Mouse (Mus musculus): ENCODE data around the gene Slc6a2. TPM values are rescaled to one million over a fixed set of nuclear protein-coding genes. Genes with fewer than 3 reads are reported as not detected.

Gene Slc6a2
- polyA plus RNA-seq, 1 experiment from 2014 or later = 0.04 TPM

- Histone ChIP-seq H3K4me2 (ENCODE audit: low read length) (no peak overlapping the region), H3K4me1 (replicated peaks; ENCODE audit: control insufficient read depth, insufficient read depth, low read length) (no peaks in the 10 kb centered on the region), H3K27me3 (replicated peaks; ENCODE audit: control insufficient read depth, insufficient read depth, low read length) (no peaks in the 10 kb centered on the region), H3K36me3 (ENCODE audit: control insufficient read depth, insufficient read depth, low read length) (no peaks in the 10 kb centered on the region), H3K27ac (ENCODE audit: low read depth) (no peak overlapping the region), H3K4me3 (ENCODE audit: low read depth, low read length) (no peak overlapping the region), H3K9me3 (ENCODE audit: control insufficient read depth, low read length) (no peaks in the 10 kb centered on the region), H3K9ac (ENCODE audit: low read length) (no peak overlapping the region)
- 77% methylated on average over 4 of the region's 4 CpGs for WGBS
- ATAC-seq (replicated peaks; ENCODE audit: low FRiP score, low TSS enrichment, low read depth) = no peak
- DNase-seq (ENCODE audit: low spot score) = no peak
Observed at GRCm38 (mm10) chr8:93040776-93041567, 81.1 kb downstream of the Slc6a2 start.

DNA sequence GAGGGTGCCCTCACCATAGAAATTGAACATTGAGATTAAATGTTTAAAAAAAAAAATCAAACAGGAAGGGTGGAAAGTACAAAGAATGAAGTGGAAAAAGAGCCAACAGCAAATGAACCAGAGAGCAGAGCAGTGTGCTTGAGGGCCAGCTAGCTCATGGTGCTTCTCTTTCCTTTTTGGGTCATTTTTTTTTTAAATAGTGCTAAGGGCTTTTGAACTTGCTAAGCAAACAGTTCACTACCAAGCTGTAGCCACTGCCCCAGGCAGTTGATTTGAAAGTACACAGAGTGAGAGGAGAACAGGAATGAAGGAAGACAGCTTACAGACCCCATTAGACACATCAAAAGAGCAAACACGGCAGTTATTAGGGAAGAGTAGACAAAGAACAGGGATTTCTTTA, 83.2 kb downstream of the Slc6a2 start:
- DNase-seq (ENCODE audit: low spot score) = no peak

DNA sequence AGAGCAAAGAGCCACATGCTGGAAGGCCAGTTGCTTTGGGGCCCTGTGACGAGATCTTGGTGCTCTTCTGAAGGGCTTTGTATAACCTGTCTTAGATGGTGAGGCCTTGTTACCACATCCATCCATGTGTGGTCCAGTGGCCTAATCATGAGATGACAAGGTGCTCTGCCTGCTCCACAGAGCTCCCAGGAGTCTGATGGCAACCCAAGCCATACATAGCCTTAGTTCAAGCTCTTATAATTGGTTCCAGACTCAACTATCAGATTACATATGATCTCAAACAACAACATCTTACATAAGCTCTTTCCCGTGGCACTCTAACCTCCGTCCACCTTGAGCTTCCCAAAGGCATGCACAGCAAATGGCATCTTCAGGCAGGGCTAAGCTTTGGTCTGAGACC, 88.2 kb downstream of the Slc6a2 start, which contains the start of gene Ces1a:
Gene Ces1a (minus strand): TSS at position 101 of the 400 bp plus-strand sequence.
- H3K4me3 ChIP-seq (ENCODE audit: low read depth, low read length) = no peak within 1 kb of the TSS
- H3K4me1 ChIP-seq (replicated peaks; ENCODE audit: control insufficient read depth, insufficient read depth, low read length) = no peaks in the 10 kb centered on the region
- WGBS = 79% methylated on average over 3 of the region's 3 CpGs
- H3K9ac ChIP-seq (ENCODE audit: low read length) = no peak within 1 kb of the TSS
- H3K27me3 ChIP-seq (replicated peaks; ENCODE audit: control insufficient read depth, insufficient read depth, low read length) = no peaks in the 10 kb centered on the region
- no peaks in the 10 kb centered on the region for H3K36me3 ChIP-seq (ENCODE audit: control insufficient read depth, insufficient read depth, low read length)
- ATAC-seq (replicated peaks; ENCODE audit: low FRiP score, low TSS enrichment, low read depth) = no peak
- H3K4me2 ChIP-seq (ENCODE audit: low read length) = no peak within 1 kb of the TSS
- H3K27ac ChIP-seq (ENCODE audit: low read depth) = no peak within 1 kb of the TSS
- no peak for DNase-seq (ENCODE audit: low spot score)
- no peaks in the 10 kb centered on the region for H3K9me3 ChIP-seq (ENCODE audit: control insufficient read depth, low read length)

More for the DNA sequence above, 83.2 kb downstream of the Slc6a2 start:
- no peak overlapping the region for H3K4me2 ChIP-seq (ENCODE audit: low read length)
- H3K4me1 ChIP-seq (replicated peaks; ENCODE audit: control insufficient read depth, insufficient read depth, low read length) = no peaks in the 10 kb centered on the region
- 10% methylated on average over 1 of the region's 1 CpGs for WGBS
- ATAC-seq (replicated peaks; ENCODE audit: low FRiP score, low TSS enrichment, low read depth) = no peak
- no peak overlapping the region for H3K27ac ChIP-seq (ENCODE audit: low read depth)
- no peak overlapping the region for H3K9ac ChIP-seq (ENCODE audit: low read length)
- H3K36me3 ChIP-seq (ENCODE audit: control insufficient read depth, insufficient read depth, low read length) = no peaks in the 10 kb centered on the region
- no peaks in the 10 kb centered on the region for H3K9me3 ChIP-seq (ENCODE audit: control insufficient read depth, low read length)
- H3K4me3 ChIP-seq (ENCODE audit: low read depth, low read length) = no peak overlapping the region
- no peaks in the 10 kb centered on the region for H3K27me3 ChIP-seq (replicated peaks; ENCODE audit: control insufficient read depth, insufficient read depth, low read length)

DNA sequence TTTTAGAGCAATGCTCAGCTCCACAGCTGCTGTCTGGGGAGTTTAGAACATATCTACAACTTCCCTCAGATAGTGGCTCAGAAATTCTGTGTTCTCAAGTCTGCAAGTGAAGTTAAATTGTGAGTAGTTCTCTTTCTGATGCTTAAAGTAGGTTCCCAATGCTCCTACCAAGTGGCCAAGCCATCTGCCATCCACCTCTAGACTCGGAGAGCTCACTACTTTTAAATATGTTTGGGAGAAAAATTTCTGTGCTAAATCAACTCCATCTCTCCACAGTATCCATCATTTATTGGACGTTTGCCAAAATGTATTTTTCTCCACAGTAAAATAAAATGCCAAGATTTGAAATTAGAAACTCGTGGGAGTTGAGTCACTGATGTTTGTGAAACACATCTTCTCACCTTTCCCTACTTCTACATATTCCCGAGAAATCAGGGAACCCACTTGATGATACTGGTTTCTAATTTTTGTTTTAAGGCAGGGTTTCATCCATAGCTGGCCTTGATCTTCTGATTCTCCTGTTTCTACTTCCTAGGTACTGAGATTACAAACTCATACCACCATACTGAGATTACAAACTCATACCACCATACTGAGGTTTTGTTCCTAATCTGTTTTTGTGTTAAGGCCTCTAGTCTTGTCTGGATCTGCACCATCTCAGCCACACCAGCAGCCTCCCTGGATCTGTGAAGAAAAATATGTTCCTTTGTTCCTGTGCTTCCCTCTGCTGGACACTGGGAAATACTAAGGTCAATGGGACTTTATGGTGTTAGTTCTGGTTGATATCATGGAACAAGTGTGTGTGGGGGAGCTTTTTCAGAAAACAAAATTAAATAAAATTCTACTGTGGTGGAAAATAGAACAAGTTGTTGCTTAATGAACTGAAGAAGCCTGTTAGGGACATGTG, 88.9 kb downstream of the Slc6a2 start:
- H3K36me3 ChIP-seq (ENCODE audit: control insufficient read depth, insufficient read depth, low read length) = no peaks in the 10 kb centered on the region
- no peaks in the 10 kb centered on the region for H3K4me1 ChIP-seq (replicated peaks; ENCODE audit: control insufficient read depth, insufficient read depth, low read length)
- no peaks in the 10 kb centered on the region for H3K27me3 ChIP-seq (replicated peaks; ENCODE audit: control insufficient read depth, insufficient read depth, low read length)
- no peak overlapping the region for H3K9ac ChIP-seq (ENCODE audit: low read length)
- DNase-seq (ENCODE audit: low spot score) = no peak
- no peak overlapping the region for H3K4me2 ChIP-seq (ENCODE audit: low read length)
- H3K4me3 ChIP-seq (ENCODE audit: low read depth, low read length) = no peak overlapping the region
- no peak overlapping the region for H3K27ac ChIP-seq (ENCODE audit: low read depth)
- no peak for ATAC-seq (replicated peaks; ENCODE audit: low FRiP score, low TSS enrichment, low read depth)
- no peaks in the 10 kb centered on the region for H3K9me3 ChIP-seq (ENCODE audit: control insufficient read depth, low read length)
- WGBS = 50% methylated on average over 4 of the region's 4 CpGs

Small RNA genes lying within 50 kb of the gene (microRNA-seq; reads per million reads assigned to microRNA genes)
- gene Gm22151 = not detected

Other genes starting within 250 kb of the Slc6a2 start
- 196 and 219 TPM in 2 replicates for gene Mmp2, start 132.8 kb upstream of the Slc6a2 start, polyA plus RNA-seq (2014; fragmentation: Nextera tagmentation; extraction: Ambion mirVana)
- gene Lpcat2, start 104.7 kb upstream of the Slc6a2 start, polyA plus RNA-seq (2014; fragmentation: Nextera tagmentation; extraction: Ambion mirVana) = 5.8 and 7.1 TPM in 2 replicates
- 0.30 TPM in 2 replicates for gene Capns2, start 58.7 kb upstream of the Slc6a2 start, polyA plus RNA-seq (2014; fragmentation: Nextera tagmentation; extraction: Ambion mirVana)
- gene Ces1a, start 88.1 kb downstream of the Slc6a2 start, polyA plus RNA-seq (2014; fragmentation: Nextera tagmentation; extraction: Ambion mirVana) = not detected in 2 replicates
- gene Ces1b, start 119.9 kb downstream of the Slc6a2 start, polyA plus RNA-seq (2014; fragmentation: Nextera tagmentation; extraction: Ambion mirVana) = not detected in 2 replicates
- 0.28 and 0.45 TPM in 2 replicates for gene Ces1c, start 171.2 kb downstream of the Slc6a2 start, polyA plus RNA-seq (2014; fragmentation: Nextera tagmentation; extraction: Ambion mirVana)
- 0.61 TPM in 1 of 2 replicates, not detected in the other for gene Ces1d, start 237.8 kb downstream of the Slc6a2 start, polyA plus RNA-seq (2014; fragmentation: Nextera tagmentation; extraction: Ambion mirVana)